Mouse (Mus musculus) spleen, adult 10 weeks (tissue): ENCODE results near the gene Zfp410. TPM values are rescaled to one million over a fixed set of nuclear protein-coding genes. Genes with fewer than 3 reads are reported as not detected.

Experiments
- polyA plus RNA-seq: library from polyadenylated mRNA; stranded (reverse); fragments of 350-450 nt; fragmentation: Illumina TruSeq; extraction: RNeasy Lipid Tissue Mini Kit (QIAGEN cat#74804); gene quantifications from one replicate; pipeline ENCODE4 v1.2.3, GENCODE M21; 2015; ENCODE audit warnings: low replicate concordance; ENCODE audit not compliant: insufficient read depth

Gene Zfp410
- polyA plus RNA-seq: 50.4 TPM

DNA sequence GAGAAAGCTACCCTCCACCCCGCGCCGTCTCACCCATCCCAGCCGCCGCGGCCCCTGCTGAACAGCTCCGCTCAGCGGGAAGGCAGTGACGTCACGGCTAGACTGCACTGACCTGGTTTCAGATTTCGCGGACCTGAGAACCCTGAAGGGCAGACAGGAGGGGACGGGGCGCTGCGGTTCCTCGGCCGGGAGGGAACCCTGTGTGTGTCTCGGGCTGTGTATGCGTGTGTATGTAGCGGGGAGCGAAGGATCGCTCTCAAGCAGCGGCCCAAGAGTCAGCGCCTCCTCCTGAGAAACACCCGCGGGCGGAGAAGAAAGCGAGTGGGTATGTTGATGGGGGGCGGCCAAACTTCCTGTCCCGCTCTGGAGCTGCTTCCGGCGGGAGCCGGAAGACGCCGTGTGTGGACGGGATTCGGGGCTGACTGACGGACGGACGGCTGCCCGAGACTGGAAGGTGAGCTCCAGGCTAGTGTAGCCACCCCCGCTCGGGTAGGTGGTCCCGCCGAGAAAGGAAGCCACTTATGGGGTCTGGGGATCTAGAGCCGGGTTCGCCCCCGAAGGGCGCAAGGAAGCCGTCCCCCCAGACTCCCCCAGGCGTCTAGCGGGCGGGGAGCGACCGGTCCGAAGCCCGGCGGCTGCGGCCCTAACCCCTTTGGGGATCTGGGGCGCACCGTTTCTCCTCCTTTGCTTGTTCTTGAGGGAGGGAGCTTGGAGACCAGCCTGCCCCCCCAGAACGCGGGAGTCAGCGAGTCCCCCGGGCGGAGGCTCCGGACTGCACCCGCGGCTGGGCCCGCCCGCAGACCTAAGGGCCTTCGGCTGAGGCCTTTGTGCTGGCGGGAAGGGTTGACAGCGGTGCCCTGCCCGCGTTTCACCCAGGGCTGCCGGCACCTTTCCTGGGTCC lies at the start of gene Zfp410:
Gene Zfp410, plus strand, starts transcription at position 132 of the 901 bp plus-strand sequence.

GRCm38 (mm10) chr12:84284885-84285592 lies 31.6 kb upstream of the Zfp410 start, which contains the start of gene Ptgr2:
TSS of gene Ptgr2 (plus strand) at chr12:84285232.

GRCm38 (mm10) chr12:84361555-84362489 lies 45.2 kb downstream of the Zfp410 start, which contains the start of the genes Coq6 and Fam161b:
TSS of gene Coq6 (plus strand) at chr12:84361657.
TSS of gene Fam161b (minus strand) at chr12:84361833.

Other genes starting within 250 kb of the Zfp410 start
- not detected for gene Acot5, start 247.5 kb upstream of the Zfp410 start, polyA plus RNA-seq
- 1.7 TPM for gene Acot6, start 216.2 kb upstream of the Zfp410 start, polyA plus RNA-seq
- gene Dnal1, start 202.5 kb upstream of the Zfp410 start, polyA plus RNA-seq: 3.0 TPM
- 0.25 TPM for gene Pnma1, start 168.4 kb upstream of the Zfp410 start, polyA plus RNA-seq
- 32.6 TPM for gene Elmsan1, start 98.0 kb upstream of the Zfp410 start, polyA plus RNA-seq
- 42.3 TPM for gene Ptgr2, start 31.6 kb upstream of the Zfp410 start, polyA plus RNA-seq
- gene Coq6, start 44.8 kb downstream of the Zfp410 start, polyA plus RNA-seq: 13.8 TPM
- 1.6 TPM for gene Fam161b, start 45.0 kb downstream of the Zfp410 start, polyA plus RNA-seq
- gene Entpd5, start 92.2 kb downstream of the Zfp410 start, polyA plus RNA-seq: 43.1 TPM
- gene Bbof1, start 92.2 kb downstream of the Zfp410 start, polyA plus RNA-seq: 1.6 TPM
- gene Rnf113a2, start 100.3 kb downstream of the Zfp410 start, polyA plus RNA-seq: 22.5 TPM
- 20.8 TPM for gene Aldh6a1, start 134.2 kb downstream of the Zfp410 start, polyA plus RNA-seq
- 17.9 TPM for gene Lin52, start 134.6 kb downstream of the Zfp410 start, polyA plus RNA-seq